Mouse (Mus musculus) megakaryocyte, adult 5-6 weeks (primary cell): Measurements from ENCODE around the gene 1700066M21Rik. TPM values are rescaled to one million over a fixed set of nuclear protein-coding genes. Genes with fewer than 3 reads are reported as not detected.

Experiments
- ATAC-seq: 2 replicates; pipeline ENCODE4 v1.8.0; 2016; ENCODE audit warnings: mild to moderate bottlenecking, inconsistent platforms; ENCODE audit not compliant: poor library complexity, severe bottlenecking
- total RNA-seq, 2 experiments: library from RNA; stranded (forward) in 1 of 2; stranded (reverse) in 1 of 2; fragments of 153-499, 151-499 nt in 1 of 2; fragments of 221-1000, 200-1000 nt in 1 of 2; gene quantifications; 2 replicates each; pipeline versions ENCODE4 v1.2.3 to v1.2.4; 2015 to 2017

1700066M21Rik gene
- total RNA-seq (2015) (22.5 and 23.5 TPM in 2 replicates), total RNA-seq (2017) (16.7 and 20.6 TPM in 2 replicates)

DNA sequence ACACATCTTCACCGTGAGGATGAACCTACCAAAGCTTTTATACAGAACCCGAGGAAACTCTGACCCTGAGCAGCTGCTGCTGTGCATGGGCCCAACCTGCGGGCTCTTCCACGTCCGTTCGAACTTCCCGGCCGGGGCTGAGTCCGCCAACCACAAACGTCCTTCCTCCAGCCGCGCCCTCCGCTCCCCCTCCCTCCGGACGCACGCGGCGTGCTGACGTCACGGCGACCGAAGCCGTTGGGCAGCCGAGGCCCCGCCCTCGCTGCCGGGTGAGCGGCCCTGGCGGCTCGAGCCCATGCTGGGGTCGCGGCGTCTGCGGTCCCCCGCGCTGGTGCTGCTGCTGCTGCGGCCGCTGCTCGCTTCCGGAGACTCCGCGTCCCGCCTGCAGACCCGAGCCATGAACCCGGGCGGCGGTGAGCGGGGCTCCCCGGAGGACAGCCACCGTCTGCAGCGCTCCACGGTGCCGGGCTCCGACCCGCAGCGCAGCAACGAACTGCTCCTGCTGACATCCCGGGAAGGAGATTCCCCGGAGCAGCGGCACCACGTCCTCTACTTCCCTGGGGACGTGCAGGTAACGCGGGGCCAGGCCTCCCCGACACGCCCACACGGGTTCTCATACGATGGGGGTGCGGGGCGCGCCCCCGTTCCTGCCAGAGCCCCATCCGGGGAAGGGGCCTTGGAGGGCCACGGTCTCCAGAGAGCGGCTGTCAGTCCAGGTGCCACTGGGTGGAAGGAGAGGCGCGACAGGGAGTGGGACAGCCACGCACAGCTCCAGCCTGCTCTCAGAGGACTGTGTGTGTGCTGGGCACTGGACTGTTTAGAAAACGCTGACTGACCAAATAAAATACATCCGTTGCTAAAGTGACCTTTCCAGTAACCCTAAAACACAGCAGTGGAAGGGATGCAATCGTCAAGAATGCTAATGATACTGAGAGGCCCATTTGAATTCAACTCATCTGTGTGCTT is at the start of gene 1700066M21Rik:
Gene 1700066M21Rik, plus strand, starts transcription at position 245 of the 966 bp plus-strand sequence.
- ATAC-seq, result peak; percentile 98

DNA sequence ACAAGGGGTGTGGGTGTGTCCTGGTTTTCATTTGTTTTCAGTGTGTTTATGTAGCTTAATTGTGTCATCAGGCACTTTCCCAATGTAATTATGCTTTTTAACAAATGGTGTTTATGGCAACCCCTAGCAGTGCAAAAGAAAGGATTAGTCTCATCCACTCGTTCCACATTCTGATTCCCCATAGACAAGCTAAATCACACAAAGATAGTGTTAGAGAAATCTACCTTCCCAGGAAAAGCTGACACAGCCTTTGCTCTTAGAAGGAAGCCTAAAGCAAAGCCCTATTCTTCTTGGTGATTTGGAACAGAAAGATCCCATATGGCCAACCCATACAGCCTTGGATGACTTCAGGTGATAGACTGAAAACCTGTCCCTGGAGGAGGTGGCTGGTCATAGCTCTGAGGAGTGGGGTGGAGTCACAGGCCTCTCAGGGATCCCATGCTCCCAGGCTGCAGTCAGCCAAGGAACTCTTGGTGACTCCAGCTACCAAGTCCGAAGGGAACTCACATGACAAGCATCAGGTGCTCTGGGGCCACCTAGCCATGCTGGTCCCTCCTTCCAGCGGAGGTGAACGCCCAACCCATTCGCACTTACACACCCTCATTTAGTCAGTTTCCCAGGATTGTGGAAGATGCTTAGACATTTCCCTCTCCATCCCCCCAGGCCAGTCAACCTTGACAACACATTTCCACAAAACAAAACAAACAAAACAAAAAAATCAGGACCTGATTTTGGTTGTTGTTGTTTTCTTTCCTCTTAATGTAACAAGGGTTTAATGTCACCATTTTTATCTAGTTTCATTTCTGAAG is 47.9 kb upstream of the 1700066M21Rik start:
- ATAC-seq, result no peak

DNA sequence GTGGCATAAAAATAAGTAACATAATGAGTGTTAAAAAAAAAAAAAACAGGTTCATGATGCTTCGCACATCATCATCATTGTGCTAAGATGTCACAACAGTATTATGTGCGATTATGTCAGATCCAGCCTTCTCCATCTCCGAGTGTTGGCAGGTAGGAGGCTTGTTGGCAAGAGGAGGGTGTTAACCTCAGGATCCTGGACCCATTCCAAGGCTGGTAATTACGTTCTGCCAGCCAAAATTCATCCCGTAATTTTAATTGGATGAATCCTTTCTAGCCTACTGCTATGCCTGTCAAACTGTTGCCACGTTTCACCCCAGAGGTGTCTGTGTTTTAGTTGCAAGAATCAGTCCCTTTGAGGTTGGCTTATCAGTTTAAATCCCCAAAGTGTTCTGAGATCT is 47.2 kb upstream of the 1700066M21Rik start:
- no peak for ATAC-seq

DNA sequence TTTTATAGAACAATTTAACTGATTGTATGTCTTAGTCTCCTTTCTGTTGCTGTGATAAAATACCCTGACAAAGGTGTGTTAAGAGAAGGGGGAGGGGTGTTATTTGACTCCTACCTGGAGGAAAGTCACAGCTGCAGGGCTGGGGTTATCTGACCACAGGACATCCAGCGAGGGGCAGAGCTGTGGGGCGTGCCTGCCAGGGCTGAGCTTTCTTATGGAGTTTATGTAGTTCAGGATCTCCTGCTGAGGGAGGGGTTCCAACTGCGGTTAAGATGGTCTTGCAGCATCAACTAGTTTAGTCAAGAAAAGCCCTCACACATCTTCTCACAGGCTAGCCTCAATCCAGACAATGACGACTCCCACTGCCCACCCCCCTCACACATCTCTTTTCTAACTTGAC is 45.4 kb upstream of the 1700066M21Rik start:
- no peak for ATAC-seq

DNA sequence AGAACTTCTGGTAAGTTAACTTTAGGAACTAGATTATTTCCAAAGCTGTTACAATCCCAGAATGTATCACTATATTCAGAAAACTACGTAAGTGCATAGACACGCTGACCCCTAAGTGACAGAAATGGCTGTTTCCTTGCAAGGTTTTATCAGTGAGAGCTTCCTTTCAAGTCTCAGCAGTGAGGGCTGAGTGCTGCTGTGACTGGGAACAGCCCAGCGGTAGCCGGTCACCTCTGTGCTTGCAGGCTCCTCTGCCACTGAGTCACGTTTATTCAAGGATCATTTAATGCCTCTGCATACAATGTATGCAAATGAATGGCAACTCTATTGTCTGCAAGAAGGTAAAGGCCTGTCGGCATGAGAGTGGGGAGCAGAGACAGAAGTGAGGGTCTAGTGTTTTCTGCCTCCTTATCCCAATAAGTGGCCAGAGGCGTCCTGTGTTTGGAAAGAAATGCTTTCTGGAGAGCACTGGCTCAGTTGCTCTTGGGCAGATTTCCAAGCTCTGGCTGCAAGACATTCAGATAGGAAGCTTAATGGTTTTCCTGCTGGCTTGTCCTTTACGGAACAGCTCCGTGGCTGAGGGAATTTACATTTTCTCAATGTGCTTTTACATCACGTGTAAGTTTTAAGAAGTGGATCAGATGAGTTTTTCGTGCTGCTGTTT is 43.7 kb upstream of the 1700066M21Rik start:
- ATAC-seq, result no peak

DNA sequence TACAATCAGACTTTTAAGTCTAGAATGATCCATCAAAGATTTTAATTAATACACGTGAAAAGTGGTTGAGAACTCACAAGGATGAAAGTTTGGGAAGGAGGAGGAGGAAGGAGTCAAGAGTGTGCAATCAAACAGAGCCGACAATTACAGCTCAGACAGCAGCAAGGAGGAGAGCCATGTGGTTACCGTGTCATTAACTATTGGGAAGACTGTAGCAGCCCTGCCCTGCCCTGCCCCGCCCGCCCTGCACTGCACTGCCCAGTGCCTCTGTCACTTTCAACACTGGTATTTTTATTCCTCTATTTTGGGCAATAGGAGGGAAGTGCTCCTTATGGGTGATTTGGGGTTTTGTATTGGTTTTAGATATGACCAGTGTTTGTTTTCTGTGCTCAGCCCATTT is 42.2 kb upstream of the 1700066M21Rik start:
- ATAC-seq, result peak; percentile 76

DNA sequence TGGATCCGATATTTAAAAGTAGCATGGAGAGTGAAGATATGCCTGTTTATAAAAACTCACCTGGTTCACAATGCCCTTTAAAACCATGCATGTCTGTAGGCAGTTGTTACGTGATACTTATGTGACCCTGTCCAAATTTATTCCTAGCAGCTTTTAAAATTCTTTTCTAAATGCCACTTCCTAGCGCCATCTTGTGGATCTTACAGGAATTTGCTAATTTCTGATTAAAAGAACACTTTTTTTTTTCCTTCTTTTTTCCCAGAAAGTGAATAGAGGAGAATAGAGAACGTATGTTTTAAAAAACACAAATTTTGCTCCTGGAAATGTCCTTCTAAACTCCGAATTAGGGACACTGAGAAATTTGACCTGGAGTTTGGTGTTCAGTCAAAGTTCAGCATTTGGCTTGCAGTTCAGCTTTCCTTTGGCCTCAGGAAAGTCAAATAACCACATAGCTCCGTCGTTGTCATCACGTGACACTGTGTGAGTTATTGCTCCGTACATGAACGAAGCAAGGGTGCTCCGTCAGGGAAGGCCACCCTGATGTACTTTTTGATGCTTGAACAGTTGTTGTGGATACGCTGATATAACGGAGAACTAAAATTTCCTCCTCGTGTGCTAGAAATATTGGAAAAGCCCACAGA is 38.1 kb upstream of the 1700066M21Rik start:
- no peak for ATAC-seq

DNA sequence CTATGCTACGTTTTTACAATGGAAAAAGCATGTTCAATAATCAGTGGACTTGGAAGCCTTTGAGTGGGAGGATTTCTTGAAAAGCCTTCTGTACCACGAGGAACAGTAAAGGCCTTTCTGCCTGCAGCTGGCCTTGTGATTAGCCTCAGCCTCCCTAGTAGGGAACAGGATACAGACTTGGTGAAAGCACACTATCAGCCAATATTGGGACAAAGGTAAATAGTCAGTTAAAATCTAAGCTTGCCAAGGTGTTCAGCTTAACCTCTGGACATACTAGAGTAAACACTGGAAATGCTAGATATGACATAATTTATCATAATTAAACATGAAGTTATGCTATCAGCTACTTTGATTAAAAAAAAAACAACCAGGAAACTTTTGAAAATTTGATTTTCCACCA is 36.2 kb upstream of the 1700066M21Rik start:
- no peak for ATAC-seq

DNA sequence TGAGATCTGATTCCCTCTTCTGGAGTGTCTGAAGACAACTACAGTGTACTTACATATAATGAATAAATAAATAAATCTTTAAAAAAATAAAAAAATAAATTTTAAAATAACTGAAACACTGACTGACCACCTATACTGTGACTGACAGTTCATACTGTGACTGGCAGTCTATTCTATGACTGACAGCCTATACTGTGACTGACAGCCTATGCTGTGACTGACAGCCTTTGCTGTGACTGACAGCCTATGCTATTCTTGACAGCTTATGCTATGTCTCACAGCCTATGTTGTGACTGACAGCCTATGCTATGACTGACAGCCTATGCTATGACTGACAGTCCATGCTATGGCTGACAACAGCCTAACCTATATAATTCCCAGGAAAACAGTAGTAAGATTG is 29.9 kb upstream of the 1700066M21Rik start:
- no peak for ATAC-seq

DNA sequence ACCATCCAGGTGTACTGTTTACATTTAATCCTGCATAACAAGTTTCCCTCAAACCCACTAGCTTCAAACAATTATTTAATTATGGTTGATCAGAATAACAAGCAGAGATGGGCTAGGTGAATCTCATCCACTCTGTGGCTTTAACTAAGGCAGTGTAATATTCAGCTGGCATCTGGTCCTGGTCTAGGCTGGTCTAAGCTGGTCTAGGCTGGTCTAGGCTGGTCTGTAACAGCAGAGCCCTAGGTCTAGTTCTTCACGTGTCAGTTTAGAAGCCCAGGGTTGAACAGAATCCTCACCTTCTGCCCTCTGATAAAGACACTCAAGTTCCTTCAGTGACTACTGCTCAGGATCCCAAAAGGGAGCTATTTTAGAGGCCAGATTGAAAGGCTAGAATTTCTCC is 25.5 kb upstream of the 1700066M21Rik start:
- no peak for ATAC-seq

DNA sequence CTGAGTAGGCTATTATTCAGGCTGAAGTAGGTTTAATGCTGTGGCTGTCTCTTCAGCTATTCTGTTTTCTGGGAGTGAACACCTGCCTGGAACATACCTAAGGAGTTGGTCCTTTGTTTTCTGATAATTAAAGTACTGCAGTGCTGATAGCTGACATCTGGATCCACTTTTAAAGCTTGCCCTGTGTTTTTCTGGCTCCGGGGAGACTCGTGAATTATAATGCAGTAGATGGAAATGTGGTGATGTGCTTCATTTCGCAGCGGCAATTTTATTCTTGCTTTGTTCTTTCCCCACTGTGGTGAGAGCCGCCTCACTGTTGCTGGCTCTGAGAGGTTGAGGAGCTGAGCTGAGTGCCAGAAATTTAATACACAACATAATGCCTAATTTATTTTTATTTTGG is 18.9 kb upstream of the 1700066M21Rik start:
- no peak for ATAC-seq

DNA sequence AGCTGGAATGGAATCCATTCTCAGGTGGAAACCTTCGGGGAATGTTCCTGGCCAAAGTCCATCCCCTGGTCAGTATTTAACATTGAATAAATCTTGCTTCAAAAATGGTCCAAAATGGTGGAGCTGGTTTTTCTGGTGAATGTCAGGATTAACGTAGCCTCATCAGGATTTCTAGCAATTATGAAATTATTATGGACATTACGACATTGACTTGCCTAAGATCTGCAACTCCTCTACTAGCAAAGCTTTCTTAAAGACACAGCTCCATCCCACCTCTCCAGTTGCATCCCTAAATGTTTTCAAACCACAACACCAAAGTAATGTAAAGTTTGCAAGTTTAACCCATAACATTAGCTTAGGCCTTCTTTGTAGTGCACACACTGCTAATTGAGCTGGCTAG is 10.0 kb upstream of the 1700066M21Rik start:
- no peak for ATAC-seq

DNA sequence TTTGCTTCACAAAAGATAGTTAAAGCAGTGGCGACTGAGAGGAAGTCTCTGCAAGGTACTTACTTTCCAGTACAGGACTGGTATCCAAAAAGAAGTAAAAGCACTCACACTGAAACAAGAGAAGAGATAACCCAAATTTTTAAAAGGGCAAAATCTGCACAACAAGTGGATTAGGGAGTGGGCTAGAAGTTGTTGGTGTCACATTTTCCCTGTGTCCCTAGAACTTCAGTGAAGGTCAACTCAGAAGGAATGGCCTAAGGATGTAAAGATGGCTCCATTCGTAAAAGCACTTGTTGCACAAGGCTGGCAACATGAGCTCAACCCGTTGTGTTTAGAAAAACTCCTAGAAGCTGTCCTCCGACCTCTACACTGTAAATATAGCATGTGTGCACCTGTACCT is 8.3 kb upstream of the 1700066M21Rik start:
- ATAC-seq, result no peak

DNA sequence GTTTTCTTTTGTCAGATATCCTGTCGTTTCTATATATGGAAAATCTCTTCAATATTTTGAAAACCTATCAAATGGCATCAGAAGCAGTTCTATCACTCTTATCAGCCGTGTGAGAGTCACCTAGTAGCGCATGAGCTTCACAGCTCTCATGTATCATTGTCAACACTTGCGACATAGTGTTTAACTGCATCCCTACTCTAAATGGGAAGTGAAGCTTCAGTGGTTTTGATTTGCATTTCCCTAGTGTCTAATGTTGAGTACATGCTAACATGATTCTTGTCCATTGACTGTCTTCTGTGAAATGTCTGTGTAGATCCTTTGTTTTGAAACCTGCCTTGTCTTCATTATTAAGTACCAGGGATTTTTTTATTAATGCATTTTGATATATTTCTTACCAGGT is 7.0 kb upstream of the 1700066M21Rik start:
- ATAC-seq, result peak; percentile 91

DNA sequence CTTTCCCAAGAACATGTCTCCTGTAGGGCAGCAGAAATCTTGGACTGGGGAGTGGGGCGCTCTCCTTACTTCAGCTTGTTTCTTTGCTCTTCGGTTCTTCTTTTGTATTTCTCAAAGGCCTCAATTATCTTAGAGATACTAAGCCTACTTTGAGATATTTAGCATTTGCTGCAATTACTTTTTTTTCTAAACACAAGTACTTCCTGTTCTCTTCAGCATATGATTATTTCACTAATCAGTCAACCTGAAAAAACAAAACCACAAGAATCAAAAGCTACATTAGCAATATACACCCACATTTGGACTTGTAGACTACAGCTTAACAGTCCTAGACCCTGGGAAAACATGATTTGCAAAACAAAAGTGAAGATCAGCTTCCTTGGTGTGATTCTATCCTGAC is 2.1 kb upstream of the 1700066M21Rik start:
- no peak for ATAC-seq

DNA sequence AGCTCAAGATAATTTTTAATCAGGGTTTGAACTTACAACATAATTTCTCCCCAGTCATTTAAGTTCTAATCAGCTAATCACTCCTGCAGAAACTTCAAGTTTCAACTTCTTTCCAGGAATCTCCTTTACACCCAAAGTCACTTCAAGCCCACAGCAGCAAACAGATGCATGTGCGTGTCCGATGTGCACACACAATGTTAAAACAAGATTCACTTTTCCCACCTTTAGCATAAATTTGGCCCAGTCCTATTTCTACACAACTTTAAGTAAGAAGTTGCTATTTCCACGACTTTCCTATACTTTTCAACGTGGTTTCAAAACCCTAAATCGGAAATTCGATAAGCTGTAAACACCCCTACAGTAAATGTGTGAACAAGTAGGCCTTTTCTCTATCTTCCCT is 614 bp upstream of the 1700066M21Rik start:
- ATAC-seq, result no peak

DNA sequence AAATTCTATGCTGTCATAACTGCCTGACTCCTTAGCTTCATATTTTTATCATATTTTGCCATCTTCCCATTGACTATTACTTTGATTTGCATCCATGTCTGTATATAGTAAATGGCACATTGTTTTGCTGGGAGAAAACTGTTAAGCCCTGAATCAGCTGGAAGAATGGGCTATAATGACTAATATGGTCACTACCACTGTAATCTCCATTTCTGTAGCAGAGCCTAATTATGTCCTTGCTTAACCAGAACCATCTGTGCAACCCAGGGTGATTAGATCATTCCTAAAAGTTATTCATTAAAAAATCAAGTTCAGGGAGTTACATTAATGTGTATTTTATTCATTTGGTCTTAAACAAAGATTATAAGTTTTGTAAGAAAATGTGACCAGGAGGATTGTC is 9.1 kb downstream of the 1700066M21Rik start:
- ATAC-seq, result no peak

DNA sequence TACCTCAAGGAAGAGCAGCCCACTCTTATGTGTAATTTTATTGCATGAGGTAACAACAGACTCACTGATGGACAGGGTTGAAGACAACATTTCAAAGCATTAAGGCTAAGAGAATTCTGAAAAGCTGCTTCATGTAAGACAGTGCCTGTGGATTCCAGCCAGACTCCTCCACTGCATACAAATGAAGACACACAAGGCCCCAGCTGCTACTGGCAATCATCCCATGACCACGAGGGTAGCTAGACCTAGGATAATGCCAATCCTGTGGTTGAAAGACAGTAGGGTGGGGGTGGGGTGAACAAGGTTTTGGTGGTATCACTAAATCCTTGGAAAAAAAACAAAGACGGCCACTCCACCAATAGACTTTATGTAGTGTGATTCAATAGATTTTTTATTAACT is 10.5 kb downstream of the 1700066M21Rik start:
- no peak for ATAC-seq

DNA sequence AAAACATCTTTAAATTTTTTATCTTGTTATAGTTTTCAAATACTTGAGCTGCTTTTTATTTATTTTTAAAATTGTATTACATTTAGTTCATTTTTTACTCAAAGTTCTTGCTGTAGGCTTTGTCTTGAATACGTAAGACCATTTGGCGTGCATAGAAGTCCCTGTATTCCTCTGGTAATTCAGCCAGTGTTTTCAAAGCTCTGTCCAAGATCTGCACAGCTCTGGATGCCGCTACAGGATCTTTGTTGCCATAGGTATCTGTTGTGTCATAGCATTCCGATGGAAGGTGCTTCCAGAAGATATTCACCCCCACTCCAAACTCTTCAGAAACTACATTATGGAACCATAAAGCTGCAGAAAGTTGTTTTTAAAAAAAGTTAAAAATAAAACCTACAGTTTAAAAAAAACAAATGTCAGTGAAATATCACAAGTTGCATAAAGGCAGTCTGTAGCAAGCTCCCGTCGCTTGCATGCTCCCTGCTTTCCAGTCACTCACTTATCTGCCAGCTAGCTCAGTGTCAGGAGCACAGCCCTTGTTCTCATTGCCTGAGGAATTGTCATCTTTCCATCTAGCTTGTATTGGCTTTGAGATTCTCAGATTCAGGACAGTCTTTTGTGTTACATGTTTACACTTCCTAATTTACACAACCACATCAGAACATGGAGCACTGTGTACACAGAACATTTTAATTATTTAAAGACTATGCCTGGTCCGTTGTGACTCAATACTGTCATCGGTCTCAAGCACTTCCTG is 11.2 kb downstream of the 1700066M21Rik start:
- no peak for ATAC-seq
